Mouse (Mus musculus) adrenal gland, postnatal 14 days (tissue): ENCODE data around the gene Glrx2. TPM values are rescaled to one million over a fixed set of nuclear protein-coding genes. Genes with fewer than 3 reads are reported as not detected.

ENCODE experiments used
- DNase-seq: peaks from one replicate; pipeline ENCODE4 v3.0.0; 2021; ENCODE audit warnings: mixed read lengths
- total RNA-seq: library from RNA; stranded (reverse); gene quantifications from 2 replicates; pipeline ENCODE4 v1.2.3, GENCODE M21; 2021

The Glrx2 gene
- total RNA-seq, 1 experiment from 2014 or later, result 81.3 TPM

DNA sequence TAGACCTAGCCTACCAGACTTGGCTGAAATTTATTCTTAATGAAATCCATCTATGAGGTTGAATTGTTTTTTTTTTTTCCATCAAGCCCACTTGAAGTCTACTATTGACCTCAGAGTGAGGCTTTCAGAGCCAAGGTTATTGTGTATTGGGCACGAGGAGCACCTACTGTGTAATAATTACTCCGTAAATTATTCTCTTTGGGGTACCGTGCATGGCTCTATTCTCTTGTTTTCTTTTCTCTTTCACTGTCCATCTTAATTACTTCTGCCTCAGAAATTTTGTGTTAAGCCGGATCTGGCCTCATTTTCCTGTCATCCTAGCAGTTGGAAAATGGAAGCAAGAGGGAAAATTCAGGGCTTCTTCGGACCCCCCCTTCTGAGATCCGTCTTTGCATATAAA is 26.0 kb downstream of the Glrx2 start:
- no peak for DNase-seq

GRCm38 (mm10) chr1:143745871-143746270 is 29.7 kb downstream of the Glrx2 start:
- no peak for DNase-seq

- DNase-seq, result no peak
Measured at GRCm38 (mm10) chr1:143762159-143762558, 46.0 kb downstream of the Glrx2 start.

GRCm38 (mm10) chr1:143764443-143764842 is 48.3 kb downstream of the Glrx2 start:
- DNase-seq, result no peak

- DNase-seq, result no peak
Measured at GRCm38 (mm10) chr1:143765801-143766200, 49.7 kb downstream of the Glrx2 start.

DNA sequence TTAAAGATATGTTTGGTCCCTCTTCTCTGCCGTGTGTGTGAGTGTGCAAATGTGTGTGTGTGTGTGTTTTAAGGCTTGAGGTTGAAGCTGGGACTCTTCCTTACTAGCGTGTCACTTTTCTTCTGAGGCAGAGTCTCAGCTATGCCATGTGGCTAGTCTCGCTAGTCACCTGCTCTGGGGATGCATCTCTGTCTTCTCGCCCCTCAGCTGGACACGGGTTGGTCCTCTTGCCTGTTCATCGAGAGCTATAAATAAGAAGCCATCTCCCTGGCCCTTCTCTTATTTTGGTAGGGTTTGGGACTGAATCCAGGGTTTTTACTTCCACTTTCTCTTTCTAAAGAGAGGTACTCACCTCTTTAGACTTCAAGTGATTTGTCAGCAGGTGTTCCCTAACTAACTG is 50.1 kb downstream of the Glrx2 start:
- DNase-seq, result no peak

- no peak for DNase-seq
Measured at GRCm38 (mm10) chr1:143770444-143771109, 54.4 kb downstream of the Glrx2 start.

GRCm38 (mm10) chr1:143773082-143773481 is 56.9 kb downstream of the Glrx2 start:
- no peak for DNase-seq

DNA sequence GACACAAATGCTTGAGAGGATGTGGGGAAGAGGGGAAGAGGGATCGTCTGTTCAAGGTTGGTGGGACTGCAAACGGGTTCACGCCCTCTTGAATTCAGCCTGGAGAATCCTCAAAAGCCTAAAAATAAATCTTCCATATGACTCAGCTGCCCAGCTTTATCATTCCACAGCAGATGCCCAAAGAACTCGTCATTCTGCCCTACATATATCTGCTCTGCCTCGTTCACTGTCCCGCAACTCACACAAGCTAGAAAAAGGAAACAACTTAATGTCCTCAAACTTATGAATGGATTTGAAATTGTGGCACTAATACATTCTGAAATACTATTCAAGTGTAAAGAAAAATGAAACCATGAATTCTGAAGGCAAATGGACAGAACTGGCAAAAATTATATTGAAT is 57.8 kb downstream of the Glrx2 start:
- DNase-seq, result no peak

DNA sequence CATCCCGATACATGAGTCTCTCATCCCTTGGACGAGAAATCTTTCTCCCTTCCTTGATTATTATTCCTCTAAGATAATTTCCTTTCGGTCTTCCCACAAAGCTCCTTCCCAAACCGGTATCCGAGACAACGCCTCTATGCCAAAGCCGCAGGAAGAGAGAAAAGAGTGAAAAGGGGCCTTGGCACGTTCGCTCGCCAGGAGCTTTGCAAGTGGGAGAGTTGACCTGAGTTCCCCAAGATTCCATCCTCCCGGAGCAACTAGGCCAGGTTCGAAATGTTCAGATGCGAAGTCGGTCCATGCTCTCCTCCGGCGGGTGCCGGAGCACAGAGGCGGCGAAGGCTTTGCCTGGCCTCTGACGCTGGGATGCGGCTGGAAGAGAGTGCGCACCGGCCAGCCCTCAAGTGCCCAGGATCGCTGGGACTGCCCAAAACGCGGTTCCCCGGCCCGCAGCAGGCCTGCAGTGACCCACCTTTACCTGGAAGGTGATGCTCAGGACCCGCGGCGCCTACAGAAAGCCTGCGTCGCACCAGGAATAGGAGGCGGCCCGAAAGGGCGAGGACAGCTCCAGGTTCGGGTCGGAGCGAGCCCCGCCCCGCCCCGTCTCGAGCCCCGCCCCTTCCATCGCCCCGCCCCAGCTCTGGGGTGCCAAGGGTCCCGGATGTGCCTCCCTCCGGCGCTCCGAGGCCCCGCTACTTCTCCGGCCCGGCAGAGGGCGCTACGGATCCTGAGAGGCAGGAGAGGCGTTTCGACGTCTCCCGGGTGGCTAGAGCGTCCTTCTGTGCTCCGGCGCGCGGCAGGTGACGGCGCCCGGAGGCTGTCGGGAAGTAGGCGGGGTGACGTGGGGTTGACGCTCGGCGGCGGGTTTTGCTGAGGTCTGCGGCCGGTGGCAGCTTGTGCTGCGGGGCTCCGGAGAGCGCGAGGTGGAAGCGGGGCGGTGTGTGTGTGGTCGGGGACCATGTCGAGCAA is 60.6 kb downstream of the Glrx2 start, which contains the start of the genes Trove2 and Uchl5:
Gene Trove2 (minus strand): TSS at position 623 of the 966 bp plus-strand sequence.
Gene Uchl5 (plus strand): TSS at position 827 of the 966 bp plus-strand sequence.
- DNase-seq, result peak; percentile 99

DNA sequence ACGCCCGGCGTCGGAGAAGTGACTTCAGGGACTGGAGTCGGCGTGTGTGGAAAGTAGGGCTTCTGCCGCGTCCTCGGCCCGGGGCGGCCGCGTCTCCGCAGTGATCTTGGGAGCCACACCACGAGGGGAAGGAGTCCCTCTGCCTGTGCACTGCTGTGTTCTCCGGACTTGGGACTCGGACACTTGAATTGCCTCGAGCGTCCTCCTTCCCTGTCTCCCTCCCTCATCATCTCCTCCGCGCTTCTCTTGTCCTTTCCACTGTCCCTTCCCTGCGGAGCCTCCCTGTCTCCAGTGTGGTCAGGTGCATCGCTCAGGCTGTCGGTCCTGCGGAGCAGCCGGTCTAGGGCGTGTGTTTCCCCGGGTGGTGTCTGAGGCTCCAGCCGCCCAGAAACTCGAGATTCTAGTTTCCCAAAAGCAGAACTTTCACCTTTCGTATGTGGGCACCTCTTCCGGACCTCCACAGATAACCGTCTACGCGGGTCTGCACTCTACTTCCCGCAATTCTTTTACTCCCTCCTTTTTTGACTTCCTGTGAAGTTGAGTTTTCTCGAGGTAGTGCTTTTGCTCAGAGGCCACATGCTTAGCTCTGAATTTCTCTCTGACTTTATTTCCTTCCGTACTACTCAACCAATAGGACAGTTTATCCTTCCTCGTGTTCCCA is 61.5 kb downstream of the Glrx2 start:
- DNase-seq, result no peak

DNA sequence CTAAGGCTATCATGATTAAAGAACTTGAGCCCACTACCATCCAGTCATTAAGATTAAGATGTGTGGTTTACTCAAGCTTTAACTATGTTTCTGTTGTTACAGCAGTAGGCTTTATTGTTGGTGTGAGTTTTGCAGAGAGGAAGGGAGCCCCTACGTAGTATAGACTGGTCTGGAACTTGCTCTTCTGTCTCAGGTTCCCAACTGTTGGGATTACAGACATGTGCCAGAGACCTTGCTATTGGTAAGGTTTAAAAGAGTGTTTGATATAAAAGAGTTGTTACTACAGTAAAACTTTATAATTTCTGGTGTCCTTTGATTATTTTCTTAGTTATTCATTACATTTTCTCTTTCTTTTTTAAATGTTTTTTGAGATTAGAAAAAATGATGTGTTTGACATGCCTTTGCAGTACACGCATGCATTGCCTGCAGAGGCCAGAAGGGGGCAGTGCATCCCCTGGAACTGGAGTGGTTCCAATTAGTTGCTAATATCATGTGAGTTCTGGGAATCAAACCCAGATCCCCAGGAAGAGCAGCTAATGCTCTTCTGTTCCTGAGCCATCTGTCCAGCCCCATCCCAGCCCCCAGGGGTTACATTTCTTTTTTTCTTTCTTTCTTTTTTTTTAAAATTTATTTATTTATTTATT is 72.6 kb downstream of the Glrx2 start:
- DNase-seq, result peak; percentile 74

Other genes starting within 250 kb of the Glrx2 start
- 2.7 and 3.4 TPM in 2 replicates for gene B3galt2, start 75.7 kb upstream of the Glrx2 start, total RNA-seq
- 85.7 and 90.8 TPM in 2 replicates for gene Cdc73, start 13.4 kb upstream of the Glrx2 start, total RNA-seq
- 11.0 and 12.6 TPM in 2 replicates for gene Trove2, start 60.7 kb downstream of the Glrx2 start, total RNA-seq
- 27.7 and 27.8 TPM in 2 replicates for gene Uchl5, start 60.9 kb downstream of the Glrx2 start, total RNA-seq